Mouse (Mus musculus): ENCODE data around the gene Vwa3b. TPM values are rescaled to one million over a fixed set of nuclear protein-coding genes. Genes with fewer than 3 reads are reported as not detected.

Gene Vwa3b
- 0.42 and 0.50 TPM in 2 replicates for polyA plus RNA-seq (2014; fragmentation: Nextera tagmentation; extraction: Ambion mirVana)

DNA sequence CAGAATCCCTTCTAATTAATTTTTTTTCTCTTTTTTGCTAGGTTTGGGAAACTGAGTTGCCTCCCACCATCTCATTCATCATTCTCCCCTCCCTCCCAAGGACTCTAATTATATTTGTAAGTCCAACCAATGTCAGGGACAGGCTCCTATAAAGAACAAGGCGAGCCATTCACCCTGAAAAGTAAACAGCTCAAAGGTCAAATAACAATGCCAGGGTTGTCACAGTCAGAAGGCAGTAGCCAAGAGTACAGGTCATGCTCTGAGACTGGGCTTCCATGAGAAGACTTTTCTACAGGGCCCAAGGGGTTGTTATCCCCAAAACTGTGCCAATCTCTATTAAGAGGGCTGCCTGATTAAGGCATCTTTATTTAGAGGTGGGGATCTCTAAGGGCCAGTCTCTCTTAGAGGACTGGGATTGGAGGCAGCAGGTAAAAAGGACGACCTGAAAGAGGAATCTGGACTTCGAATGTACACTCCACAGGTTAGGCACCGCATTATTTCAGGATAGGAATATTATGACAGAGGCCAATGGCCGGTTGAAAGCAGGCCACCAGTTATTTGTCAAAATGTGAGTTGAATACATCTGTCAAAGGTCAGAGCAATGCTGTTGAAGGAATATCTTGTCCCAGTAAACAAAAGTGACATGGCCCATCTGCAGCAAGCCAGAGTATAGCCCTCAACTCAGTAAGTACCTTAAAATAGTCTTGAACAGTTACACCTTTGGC, at the start of gene Vwa3b:
Gene Vwa3b, plus strand, starts transcription at position 635 of the 725 bp plus-strand sequence.
- Histone ChIP-seq H3K4me3 (ENCODE audit: low read depth, low read length) (no peak within 1 kb of the TSS), H3K27ac (ENCODE audit: low read depth, low read length) (no peak within 1 kb of the TSS), H3K9me3 (ENCODE audit: control insufficient read depth, low read length) (no peaks in the 10 kb centered on the region), H3K27me3 (ENCODE audit: control insufficient read depth, insufficient read depth, low read length) (no peaks in the 10 kb centered on the region), H3K4me2 (ENCODE audit: low read depth) (no peak within 1 kb of the TSS), H3K9ac (ENCODE audit: low read length) (no peak within 1 kb of the TSS), H3K4me1 (ENCODE audit: control insufficient read depth, insufficient read depth, low read length) (no peaks in the 10 kb centered on the region; the same call in 1 of the 2 replicates), H3K36me3 (ENCODE audit: control insufficient read depth, insufficient read depth, low read length) (no peaks in the 10 kb centered on the region)
- DNase-seq (ENCODE audit: low spot score), result no peak
- WGBS, result 78% methylated on average over 5 of the region's 5 CpGs
- ATAC-seq (ENCODE audit: insufficient read depth, low FRiP score, low TSS enrichment), result no peak

DNA sequence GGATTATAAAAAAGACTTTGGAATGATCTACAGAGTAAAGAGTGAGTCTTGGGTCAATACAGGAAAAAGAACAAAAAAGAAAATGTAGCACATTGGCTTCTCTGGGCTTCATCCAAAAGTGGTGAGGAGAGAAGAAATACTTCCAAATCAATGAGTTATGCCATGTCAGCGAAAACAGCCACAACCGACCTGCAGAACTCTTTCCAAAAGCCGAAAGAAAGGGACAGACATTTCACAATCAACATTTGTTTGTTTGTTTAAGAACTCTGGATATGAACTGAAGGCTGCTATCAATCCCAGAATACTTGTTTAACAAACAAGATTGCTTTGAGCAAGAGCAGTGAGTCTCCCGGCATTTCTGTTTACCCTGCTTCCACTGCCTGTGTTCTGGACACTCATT, 49.6 kb upstream of the Vwa3b start:
- no peak overlapping the region for H3K4me3 ChIP-seq (ENCODE audit: low read depth, low read length)
- H3K9me3 ChIP-seq (ENCODE audit: control insufficient read depth, low read length), result no peaks in the 10 kb centered on the region
- no peak for DNase-seq (ENCODE audit: low spot score)
- no peak overlapping the region for H3K27ac ChIP-seq (ENCODE audit: low read depth, low read length)
- ATAC-seq (ENCODE audit: insufficient read depth, low FRiP score, low TSS enrichment), result no peak
- no peak overlapping the region for H3K4me2 ChIP-seq (ENCODE audit: low read depth)
- 94% methylated on average over 4 of the region's 4 CpGs for WGBS
- H3K9ac ChIP-seq (ENCODE audit: low read length), result no peak overlapping the region
- H3K36me3 ChIP-seq (ENCODE audit: control insufficient read depth, insufficient read depth, low read length), result no peaks in the 10 kb centered on the region
- H3K4me1 ChIP-seq (ENCODE audit: control insufficient read depth, insufficient read depth, low read length), result no peaks in the 10 kb centered on the region
- no peaks in the 10 kb centered on the region for H3K27me3 ChIP-seq (ENCODE audit: control insufficient read depth, insufficient read depth, low read length)

DNA sequence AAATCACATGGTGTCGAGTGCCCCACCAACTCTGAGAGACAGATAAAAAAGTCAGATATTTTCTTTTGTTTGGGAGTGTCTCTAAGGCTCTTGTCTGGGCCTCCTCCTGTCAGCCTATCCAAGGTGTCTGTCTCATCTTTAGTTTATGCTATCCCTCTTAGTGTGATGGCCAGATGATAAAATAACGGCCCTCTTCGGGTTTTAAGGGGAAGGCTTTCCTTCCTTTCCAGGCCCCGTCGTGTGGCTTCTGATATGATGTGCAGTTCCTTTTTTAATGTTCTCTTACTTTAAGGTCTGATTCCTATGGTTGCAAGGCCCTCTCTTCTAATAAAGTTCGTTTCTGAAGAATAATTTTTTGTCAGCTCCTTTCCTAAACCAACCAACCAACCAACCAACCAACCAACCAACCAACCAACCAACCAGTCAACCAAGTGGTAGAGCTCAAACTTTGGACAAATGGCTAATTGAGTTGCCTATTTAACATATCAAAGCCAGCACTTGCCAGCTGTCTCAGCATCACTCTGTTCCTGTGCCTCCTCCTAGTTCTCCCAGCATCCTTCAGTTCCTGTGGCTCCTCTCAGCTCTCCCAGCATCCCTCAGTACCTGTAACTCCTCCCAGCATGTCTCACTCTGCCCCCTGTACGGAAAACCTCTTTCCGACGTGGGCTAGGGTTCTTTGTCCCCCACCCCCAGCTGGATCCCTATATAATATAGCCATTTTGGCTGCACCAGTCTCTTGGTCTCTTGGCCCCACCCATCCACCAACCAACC, 44.0 kb upstream of the Vwa3b start:
- H3K4me3 ChIP-seq (ENCODE audit: low read depth, low read length), result no peak overlapping the region
- no peak overlapping the region for H3K9ac ChIP-seq (ENCODE audit: low read length)
- H3K27me3 ChIP-seq (ENCODE audit: control insufficient read depth, insufficient read depth, low read length), result no peaks in the 10 kb centered on the region
- H3K27ac ChIP-seq (ENCODE audit: low read depth, low read length), result no peak overlapping the region
- ATAC-seq (ENCODE audit: insufficient read depth, low FRiP score, low TSS enrichment) (no peak), DNase-seq (ENCODE audit: low spot score) (no peak)
- 89% methylated on average over 9 of the region's 9 CpGs for WGBS
- no peaks in the 10 kb centered on the region for H3K9me3 ChIP-seq (ENCODE audit: control insufficient read depth, low read length)
- H3K4me1 ChIP-seq (ENCODE audit: control insufficient read depth, insufficient read depth, low read length), result no peaks in the 10 kb centered on the region
- H3K36me3 ChIP-seq (ENCODE audit: control insufficient read depth, insufficient read depth, low read length), result no peaks in the 10 kb centered on the region
- no peak overlapping the region for H3K4me2 ChIP-seq (ENCODE audit: low read depth)

DNA sequence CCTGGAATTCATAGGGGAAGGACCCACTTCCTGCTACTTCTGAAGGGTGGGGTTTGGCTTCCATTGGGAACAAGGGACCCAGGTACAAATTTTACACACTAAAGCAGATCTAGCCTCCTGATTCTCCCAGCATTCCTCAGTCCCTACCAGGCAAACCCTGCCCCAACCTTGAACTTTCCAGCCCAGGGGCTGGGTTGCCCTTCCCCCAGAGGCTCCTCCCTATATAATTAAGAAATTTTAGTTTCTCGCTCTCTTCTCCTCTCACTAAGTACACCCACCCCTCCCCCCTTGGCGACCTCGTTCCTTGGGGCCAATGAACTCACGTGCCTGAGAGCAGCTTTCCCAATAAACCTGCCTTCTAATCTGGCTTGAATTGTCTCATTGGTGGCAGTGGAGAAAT, 42.6 kb upstream of the Vwa3b start:
- Histone ChIP-seq H3K36me3 (ENCODE audit: control insufficient read depth, insufficient read depth, low read length) (no peaks in the 10 kb centered on the region), H3K9ac (ENCODE audit: low read length) (no peak overlapping the region), H3K27ac (ENCODE audit: low read depth, low read length) (no peak overlapping the region), H3K9me3 (ENCODE audit: control insufficient read depth, low read length) (no peaks in the 10 kb centered on the region), H3K4me2 (ENCODE audit: low read depth) (no peak overlapping the region), H3K4me1 (ENCODE audit: control insufficient read depth, insufficient read depth, low read length) (no peaks in the 10 kb centered on the region), H3K4me3 (ENCODE audit: low read depth, low read length) (no peak overlapping the region), H3K27me3 (ENCODE audit: control insufficient read depth, insufficient read depth, low read length) (no peaks in the 10 kb centered on the region)
- DNase-seq (ENCODE audit: low spot score), result no peak
- ATAC-seq (ENCODE audit: insufficient read depth, low FRiP score, low TSS enrichment), result no peak
- 30% methylated on average over 4 of the region's 4 CpGs for WGBS

DNA sequence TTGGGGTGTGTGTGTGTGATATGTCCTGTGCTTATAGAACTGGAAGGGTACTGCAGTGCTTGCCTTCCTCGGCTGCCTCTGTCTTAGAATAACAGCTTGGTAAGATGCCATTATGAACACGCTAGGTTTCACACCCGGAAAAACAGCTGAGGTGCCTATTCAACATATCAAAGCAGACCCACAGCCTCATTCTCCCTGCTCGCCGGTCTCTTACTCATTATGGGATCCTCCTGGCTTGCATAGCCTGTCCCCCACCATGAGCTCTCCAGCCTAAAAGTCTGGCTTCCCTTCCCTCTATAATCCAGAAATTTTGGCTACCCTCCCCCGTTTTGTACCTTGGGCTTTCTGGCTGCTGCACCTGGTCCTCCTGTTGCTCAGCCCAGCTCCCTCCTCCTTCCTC, 42.0 kb upstream of the Vwa3b start:
- H3K27ac ChIP-seq (ENCODE audit: low read depth, low read length), result no peak overlapping the region
- H3K9me3 ChIP-seq (ENCODE audit: control insufficient read depth, low read length), result no peaks in the 10 kb centered on the region
- H3K4me1 ChIP-seq (ENCODE audit: control insufficient read depth, insufficient read depth, low read length), result no peaks in the 10 kb centered on the region
- H3K36me3 ChIP-seq (ENCODE audit: control insufficient read depth, insufficient read depth, low read length), result no peaks in the 10 kb centered on the region
- ATAC-seq (ENCODE audit: insufficient read depth, low FRiP score, low TSS enrichment) (no peak), DNase-seq (ENCODE audit: low spot score) (no peak)
- H3K27me3 ChIP-seq (ENCODE audit: control insufficient read depth, insufficient read depth, low read length), result no peaks in the 10 kb centered on the region
- H3K4me3 ChIP-seq (ENCODE audit: low read depth, low read length), result no peak overlapping the region
- 18% methylated on average over 6 of the region's 6 CpGs for WGBS
- H3K4me2 ChIP-seq (ENCODE audit: low read depth), result no peak overlapping the region
- no peak overlapping the region for H3K9ac ChIP-seq (ENCODE audit: low read length)

DNA sequence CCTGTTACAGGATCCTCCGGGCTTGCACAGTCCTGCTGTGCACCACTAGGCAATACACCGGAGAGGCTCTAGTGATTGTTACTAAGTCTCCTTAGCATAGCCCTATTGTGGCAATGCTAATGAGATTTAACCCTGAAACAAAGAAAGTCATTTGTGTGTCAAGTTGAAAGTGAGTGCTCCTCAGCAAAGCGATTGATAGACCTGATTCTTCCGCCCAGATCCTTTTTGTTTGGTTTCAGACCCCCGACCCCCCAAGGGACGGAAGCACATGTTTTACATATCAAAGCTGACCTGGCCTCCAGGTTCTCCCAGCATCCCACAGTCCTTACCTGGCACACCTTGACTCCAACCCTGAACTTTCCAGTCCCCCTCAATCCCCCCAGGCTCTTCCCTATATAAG, 40.5 kb upstream of the Vwa3b start:
- Histone ChIP-seq H3K36me3 (ENCODE audit: control insufficient read depth, insufficient read depth, low read length) (no peaks in the 10 kb centered on the region), H3K4me2 (ENCODE audit: low read depth) (no peak overlapping the region), H3K4me1 (ENCODE audit: control insufficient read depth, insufficient read depth, low read length) (no peaks in the 10 kb centered on the region), H3K27ac (ENCODE audit: low read depth, low read length) (no peak overlapping the region), H3K9me3 (ENCODE audit: control insufficient read depth, low read length) (no peaks in the 10 kb centered on the region), H3K27me3 (ENCODE audit: control insufficient read depth, insufficient read depth, low read length) (no peaks in the 10 kb centered on the region), H3K9ac (ENCODE audit: low read length) (no peak overlapping the region), H3K4me3 (ENCODE audit: low read depth, low read length) (no peak overlapping the region)
- 31% methylated on average over 6 of the region's 6 CpGs for WGBS
- DNase-seq (ENCODE audit: low spot score) (no peak), ATAC-seq (ENCODE audit: insufficient read depth, low FRiP score, low TSS enrichment) (no peak)

DNA sequence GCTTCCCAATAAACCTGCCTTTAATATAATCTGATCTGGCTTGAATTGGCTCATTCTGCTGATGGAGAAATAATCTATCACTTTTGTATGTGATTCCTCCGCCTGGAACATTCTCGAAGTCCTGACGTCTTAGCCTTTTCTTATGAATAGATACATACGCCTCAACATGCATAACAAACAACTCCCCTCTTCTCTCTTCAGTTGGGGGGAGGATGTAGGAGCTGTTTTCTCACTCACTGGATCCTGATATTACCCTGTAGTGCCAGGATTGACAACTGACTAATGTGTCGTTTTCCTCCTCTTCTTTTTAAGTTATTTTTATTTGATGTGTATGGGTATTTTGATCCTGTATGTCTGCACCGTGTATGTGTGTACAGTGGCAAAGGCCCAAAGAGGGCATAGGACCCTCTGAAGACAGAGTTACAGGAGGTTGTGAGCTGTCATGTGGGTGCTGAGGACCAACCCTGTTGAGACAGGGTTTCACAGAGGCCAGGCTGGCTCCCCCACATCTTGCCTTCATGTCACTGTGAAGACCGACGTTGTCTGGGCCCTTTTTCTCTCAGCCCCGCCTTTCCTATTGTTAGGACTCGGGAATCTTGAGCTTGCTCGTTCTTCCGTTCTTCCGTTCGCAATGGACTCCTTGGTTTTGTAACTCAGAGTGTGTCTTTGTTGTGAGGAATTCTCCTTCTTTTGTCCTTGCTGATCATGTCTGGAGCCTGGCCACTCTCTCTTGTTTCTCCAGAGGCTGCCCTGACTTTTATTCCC, 39.8 kb upstream of the Vwa3b start:
- 60% methylated on average over 14 of the region's 14 CpGs for WGBS
- Histone ChIP-seq H3K4me1 (ENCODE audit: control insufficient read depth, insufficient read depth, low read length) (no peaks in the 10 kb centered on the region), H3K9ac (ENCODE audit: low read length) (no peak overlapping the region), H3K4me2 (ENCODE audit: low read depth) (no peak overlapping the region), H3K27ac (ENCODE audit: low read depth, low read length) (no peak overlapping the region), H3K9me3 (ENCODE audit: control insufficient read depth, low read length) (no peaks in the 10 kb centered on the region), H3K4me3 (ENCODE audit: low read depth, low read length) (no peak overlapping the region), H3K36me3 (ENCODE audit: control insufficient read depth, insufficient read depth, low read length) (no peaks in the 10 kb centered on the region), H3K27me3 (ENCODE audit: control insufficient read depth, insufficient read depth, low read length) (no peaks in the 10 kb centered on the region)
- DNase-seq (ENCODE audit: low spot score) (no peak), ATAC-seq (ENCODE audit: insufficient read depth, low FRiP score, low TSS enrichment) (no peak)

DNA sequence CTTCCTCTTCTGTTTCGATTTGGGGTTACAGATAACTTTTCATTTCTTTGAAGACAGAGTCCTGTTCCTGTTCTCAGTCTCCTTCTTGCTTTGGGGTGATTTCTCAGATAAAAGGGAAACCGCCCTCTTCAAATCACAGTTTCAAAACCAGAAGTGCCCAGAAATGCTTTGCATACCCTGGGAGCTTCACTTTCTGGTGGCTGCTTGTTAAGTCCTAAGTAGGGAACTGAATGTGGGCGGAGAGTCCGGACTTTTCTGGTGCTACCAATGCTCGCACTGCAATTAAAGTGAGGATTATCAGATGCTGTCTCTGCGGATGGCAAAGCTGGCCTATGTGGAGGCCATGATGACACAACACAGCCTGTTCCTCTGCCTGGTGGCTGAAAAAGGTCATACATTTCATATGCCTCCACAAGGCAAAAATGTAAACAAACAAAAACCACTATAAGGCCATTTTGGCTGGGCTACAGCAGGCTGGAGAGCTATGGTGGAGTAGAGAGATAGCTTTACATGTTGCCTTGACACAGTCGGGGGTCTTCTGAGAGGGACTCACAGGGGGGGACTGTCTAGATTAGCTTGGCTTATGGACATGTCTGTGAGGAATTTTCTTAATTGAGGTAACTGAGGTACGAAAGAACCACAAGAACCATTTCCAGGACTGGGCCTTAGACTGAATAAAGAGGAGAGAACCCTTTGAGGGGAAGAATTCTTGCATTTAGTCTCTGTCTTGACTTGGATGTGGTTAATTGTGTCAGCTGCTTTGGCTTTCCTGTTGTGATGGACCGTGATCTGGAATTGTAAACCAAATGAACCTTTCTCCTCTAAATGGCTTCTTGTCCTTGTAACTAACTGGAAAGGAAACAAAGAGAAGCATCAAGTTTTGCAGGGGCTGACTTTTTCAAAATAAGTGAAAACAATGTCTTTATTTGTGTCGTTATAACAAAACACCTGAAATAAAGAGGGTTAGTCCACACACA, 38.9 kb upstream of the Vwa3b start:
- 84% methylated on average over 10 of the region's 10 CpGs for WGBS
- H3K27me3 ChIP-seq (ENCODE audit: control insufficient read depth, insufficient read depth, low read length), result no peaks in the 10 kb centered on the region

More for the DNA sequence above, 38.9 kb upstream of the Vwa3b start:
- DNase-seq (ENCODE audit: low spot score) (no peak), ATAC-seq (ENCODE audit: insufficient read depth, low FRiP score, low TSS enrichment) (no peak)
- Histone ChIP-seq H3K27ac (ENCODE audit: low read depth, low read length) (no peak overlapping the region), H3K9ac (ENCODE audit: low read length) (no peak overlapping the region), H3K9me3 (ENCODE audit: control insufficient read depth, low read length) (no peaks in the 10 kb centered on the region), H3K4me3 (ENCODE audit: low read depth, low read length) (no peak overlapping the region), H3K36me3 (ENCODE audit: control insufficient read depth, insufficient read depth, low read length) (no peaks in the 10 kb centered on the region), H3K4me2 (ENCODE audit: low read depth) (no peak overlapping the region), H3K4me1 (ENCODE audit: control insufficient read depth, insufficient read depth, low read length) (no peaks in the 10 kb centered on the region)
